Mouse (Mus musculus): ENCODE data around the gene Ddx51. TPM values are rescaled to one million over a fixed set of nuclear protein-coding genes. Genes with fewer than 3 reads are reported as not detected.

The Ddx51 gene
- total RNA-seq (2014; rRNA removed): 5.8 and 7.7 TPM in 2 replicates
- 10.5 and 11.0 TPM in 2 replicates for polyA plus RNA-seq (2015; fragmentation: Nextera tagmentation; extraction: Ambion mirVana)

DNA sequence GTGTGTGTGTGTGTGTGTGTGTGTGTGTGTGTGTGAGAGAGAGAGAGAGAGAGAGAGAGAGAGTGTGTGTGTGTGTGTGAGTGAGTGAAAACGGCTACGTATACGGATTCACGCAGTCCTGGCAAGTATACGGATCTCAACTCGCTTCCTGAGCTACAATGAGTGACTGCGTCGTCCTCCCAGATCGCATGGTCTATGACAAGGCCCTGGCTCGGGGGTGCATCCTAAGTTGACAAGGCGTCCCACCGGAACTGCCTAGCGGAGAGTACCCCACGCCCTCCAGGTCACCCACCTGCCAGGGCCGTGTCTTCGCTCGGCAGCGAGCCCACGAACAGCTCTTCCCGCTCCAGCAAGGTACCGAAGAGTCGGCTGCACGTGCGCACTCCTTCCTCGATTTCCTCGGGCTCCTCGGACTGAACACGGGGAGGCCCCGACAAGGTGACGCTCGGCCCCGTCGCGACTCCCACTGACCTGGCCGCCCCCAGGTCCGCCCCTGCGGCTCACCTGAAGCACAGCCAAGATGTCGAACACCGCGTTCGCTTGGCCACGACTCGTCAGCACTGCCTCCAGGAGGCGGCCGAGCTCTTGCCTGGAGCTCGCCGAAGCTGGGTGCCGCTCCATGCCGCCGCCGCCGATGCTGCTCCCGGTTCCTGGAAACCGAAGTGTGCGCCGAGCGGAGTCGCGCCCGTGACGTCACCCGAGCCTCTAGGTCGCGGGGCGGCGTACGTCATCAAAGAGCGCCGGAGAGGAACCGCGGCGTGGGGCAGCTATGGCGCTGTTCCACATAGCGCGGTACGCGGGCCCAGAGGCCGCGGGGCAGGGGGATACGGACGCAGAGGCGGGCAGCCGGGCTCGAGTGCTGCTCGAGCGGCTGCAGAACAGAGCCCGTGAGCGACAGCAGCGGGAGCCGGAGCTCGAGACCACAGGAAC lies at the start of gene Ddx51, which contains the start of gene Noc4l:
Ddx51 (plus strand) TSS at position 733 of the 930 bp plus-strand sequence.
Noc4l (minus strand) TSS at position 699 of the 930 bp plus-strand sequence.
- under 1% methylated on average over 83 of the region's 91 CpGs for WGBS
- TF ChIP-seq CTCF (IDR thresholded peaks at IDR 0.05): no peak; the same call in 1 of the 2 replicates
- H3K36me3 ChIP-seq (ENCODE audit: insufficient read depth, low read length): peaks cover 66% of the 10 kb centered on the region
- peak; percentile 87 for ATAC-seq (ENCODE audit: low FRiP score)
- peak within 1 kb of the TSS; percentile 72 for H3K4me3 ChIP-seq (ENCODE audit: low read depth, low read length)
- peak within 1 kb of the TSS; percentile 60 for H3K9ac ChIP-seq (replicated peaks; ENCODE audit: low read length, poor library complexity, severe bottlenecking)
- peaks cover 11% of the 10 kb centered on the region for H3K4me1 ChIP-seq (ENCODE audit: insufficient read depth, low read length)
- H3K4me2 ChIP-seq (ENCODE audit: low read depth, low read length, poor library complexity, severe bottlenecking): peak within 1 kb of the TSS; percentile 94
- DNase-seq (ENCODE audit: low spot score): peak; percentile 97
- H3K9me3 ChIP-seq (ENCODE audit: low read length): no peaks in the 10 kb centered on the region
- no peaks in the 10 kb centered on the region for H3K27me3 ChIP-seq (ENCODE audit: insufficient read depth, low read length)
- H3K27ac ChIP-seq (ENCODE audit: low read depth, low read length): peak within 1 kb of the TSS; percentile 48; the same call in 1 of the 2 replicates

DNA sequence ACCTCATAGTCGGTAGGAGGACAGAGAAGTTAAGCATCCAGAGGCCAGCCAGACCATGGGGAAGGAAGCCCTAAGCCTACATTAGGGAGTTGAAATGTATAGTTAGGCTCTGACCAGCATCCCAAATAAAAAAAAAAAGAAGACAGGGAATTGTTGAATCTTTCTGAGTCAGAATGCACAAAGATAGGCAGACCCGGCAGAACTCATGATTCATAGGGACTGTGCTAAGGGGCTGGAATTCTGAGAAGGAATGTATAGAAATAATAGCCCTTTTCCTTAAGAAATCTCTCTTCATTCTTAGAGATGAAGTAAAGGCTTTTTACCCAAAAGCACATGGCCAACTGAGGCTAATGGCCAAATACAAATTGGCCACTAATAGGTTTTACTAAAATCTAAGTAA lies 48.9 kb upstream of the Ddx51 start:
- Histone ChIP-seq H3K36me3 (ENCODE audit: insufficient read depth, low read length) (peaks cover 7% of the 10 kb centered on the region), H3K4me3 (ENCODE audit: low read depth, low read length) (no peak overlapping the region), H3K27me3 (ENCODE audit: insufficient read depth, low read length) (no peaks in the 10 kb centered on the region), H3K4me2 (ENCODE audit: low read depth, low read length, poor library complexity, severe bottlenecking) (no peak overlapping the region), H3K27ac (ENCODE audit: low read depth, low read length) (no peak overlapping the region), H3K4me1 (ENCODE audit: insufficient read depth, low read length) (no peaks in the 10 kb centered on the region), H3K9me3 (ENCODE audit: low read length) (no peaks in the 10 kb centered on the region), H3K9ac (replicated peaks; ENCODE audit: low read length, poor library complexity, severe bottlenecking) (no peak overlapping the region)
- no peak for TF ChIP-seq CTCF (IDR thresholded peaks at IDR 0.05)
- WGBS: 89% methylated on average over 2 of the region's 2 CpGs
- ATAC-seq (ENCODE audit: low FRiP score): no peak
- no peak for DNase-seq (ENCODE audit: low spot score)

DNA sequence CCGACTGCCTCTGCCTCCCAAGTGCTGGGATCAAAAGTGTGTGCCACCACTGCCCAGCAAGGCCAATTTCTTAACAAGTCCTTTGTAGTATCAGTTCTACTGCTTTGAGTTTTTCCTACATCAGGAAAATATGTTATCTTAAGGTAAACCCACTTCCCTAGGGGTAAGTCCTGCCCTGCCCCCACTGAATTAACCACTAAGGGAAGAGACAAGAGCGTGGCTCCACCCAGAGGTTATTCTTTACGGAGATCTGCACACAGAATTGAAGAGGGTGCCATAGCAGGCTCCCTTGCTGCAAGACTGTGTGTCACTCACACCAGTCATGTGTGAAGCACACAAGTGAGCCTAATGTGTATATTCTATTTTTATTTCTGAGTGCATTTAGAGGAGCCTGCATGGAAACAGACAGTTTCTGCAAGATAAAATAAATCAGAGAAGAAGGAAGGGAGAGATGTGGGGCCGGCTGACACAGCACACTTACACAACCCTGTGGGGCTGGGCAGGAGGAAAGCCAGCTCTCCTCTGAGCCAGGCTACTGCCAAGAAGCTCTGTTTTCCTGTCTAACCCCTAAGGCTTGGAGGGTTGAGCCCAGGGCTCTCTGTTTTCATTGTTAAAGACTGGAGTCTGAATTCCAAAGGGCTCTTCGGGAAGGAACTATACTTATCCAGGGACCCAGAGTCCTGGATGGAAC lies 47.6 kb upstream of the Ddx51 start:
- Histone ChIP-seq H3K4me3 (ENCODE audit: low read depth, low read length) (no peak overlapping the region), H3K9me3 (ENCODE audit: low read length) (no peaks in the 10 kb centered on the region), H3K27ac (ENCODE audit: low read depth, low read length) (no peak overlapping the region), H3K36me3 (ENCODE audit: insufficient read depth, low read length) (peaks cover 9% of the 10 kb centered on the region; the same call in 1 of the 2 replicates), H3K27me3 (ENCODE audit: insufficient read depth, low read length) (no peaks in the 10 kb centered on the region), H3K9ac (replicated peaks; ENCODE audit: low read length, poor library complexity, severe bottlenecking) (no peak overlapping the region), H3K4me1 (ENCODE audit: insufficient read depth, low read length) (no peaks in the 10 kb centered on the region), H3K4me2 (ENCODE audit: low read depth, low read length, poor library complexity, severe bottlenecking) (no peak overlapping the region)
- no peak for ATAC-seq (ENCODE audit: low FRiP score)
- 61% methylated on average over 5 of the region's 5 CpGs for whole genome bisulfite sequencing
- 0 out of 2 replicates have a peak, but pooled peaks have one; percentile 15 for TF ChIP-seq CTCF (IDR thresholded peaks at IDR 0.05)
- no peak for DNase-seq (ENCODE audit: low spot score)

DNA sequence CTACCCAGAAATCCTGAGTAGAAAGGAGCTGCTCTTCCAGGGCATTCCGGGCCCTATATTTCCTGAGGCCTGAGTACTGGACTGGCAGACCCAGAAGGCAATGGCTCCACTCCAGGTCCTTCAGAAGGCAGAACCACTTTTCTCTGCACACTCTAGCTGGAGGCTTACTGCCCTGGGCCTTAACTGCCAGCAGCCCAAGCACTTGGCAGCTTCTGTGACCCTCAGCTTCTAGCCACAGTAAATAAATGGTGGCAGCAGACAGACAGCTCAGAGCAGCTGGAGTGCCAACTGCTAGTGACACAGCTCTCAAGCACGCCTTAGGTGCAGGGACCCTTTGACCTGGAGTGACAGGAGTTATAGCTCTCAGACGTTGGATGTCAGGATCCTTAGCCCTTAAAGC lies 45.5 kb upstream of the Ddx51 start:
- Histone ChIP-seq H3K9ac (replicated peaks; ENCODE audit: low read length, poor library complexity, severe bottlenecking) (no peak overlapping the region), H3K4me2 (ENCODE audit: low read depth, low read length, poor library complexity, severe bottlenecking) (no peak overlapping the region), H3K36me3 (ENCODE audit: insufficient read depth, low read length) (peaks cover 9% of the 10 kb centered on the region; the same call in 1 of the 2 replicates), H3K27ac (ENCODE audit: low read depth, low read length) (no peak overlapping the region), H3K4me1 (ENCODE audit: insufficient read depth, low read length) (no peaks in the 10 kb centered on the region), H3K9me3 (ENCODE audit: low read length) (no peaks in the 10 kb centered on the region), H3K27me3 (ENCODE audit: insufficient read depth, low read length) (no peaks in the 10 kb centered on the region), H3K4me3 (ENCODE audit: low read depth, low read length) (no peak overlapping the region)
- DNase-seq (ENCODE audit: low spot score) (peak; percentile 36), ATAC-seq (ENCODE audit: low FRiP score) (no peak)
- no peak for TF ChIP-seq CTCF (IDR thresholded peaks at IDR 0.05)
- 77% methylated on average over 3 of the region's 3 CpGs for WGBS

DNA sequence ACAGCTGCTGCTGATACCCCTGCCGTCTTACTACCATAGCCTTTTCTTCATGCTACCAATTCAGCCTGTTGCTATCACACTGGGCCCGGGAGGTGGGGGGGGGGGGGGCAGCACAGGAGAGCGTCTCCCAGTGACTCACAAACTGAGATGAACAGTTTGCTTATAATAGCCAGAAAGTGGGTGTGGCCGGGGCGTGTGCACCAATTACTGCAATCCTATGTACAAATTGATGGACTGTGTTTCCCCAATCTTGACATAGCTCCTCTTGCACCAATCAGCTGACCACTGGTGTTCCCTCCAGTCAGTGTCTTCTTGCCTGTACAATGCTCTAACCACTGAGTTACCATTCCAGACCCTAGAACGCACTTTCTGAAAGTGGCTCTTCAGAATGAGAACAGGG lies 44.9 kb upstream of the Ddx51 start:
- no peak overlapping the region for H3K27ac ChIP-seq (ENCODE audit: low read depth, low read length)
- no peak for ATAC-seq (ENCODE audit: low FRiP score)
- H3K27me3 ChIP-seq (ENCODE audit: insufficient read depth, low read length): no peaks in the 10 kb centered on the region
- H3K9me3 ChIP-seq (ENCODE audit: low read length): no peaks in the 10 kb centered on the region
- DNase-seq (ENCODE audit: low spot score): no peak
- no peak for TF ChIP-seq CTCF (IDR thresholded peaks at IDR 0.05)
- H3K9ac ChIP-seq (replicated peaks; ENCODE audit: low read length, poor library complexity, severe bottlenecking): no peak overlapping the region
- no peak overlapping the region for H3K4me2 ChIP-seq (ENCODE audit: low read depth, low read length, poor library complexity, severe bottlenecking)
- H3K4me1 ChIP-seq (ENCODE audit: insufficient read depth, low read length): no peaks in the 10 kb centered on the region
- no peak overlapping the region for H3K4me3 ChIP-seq (ENCODE audit: low read depth, low read length)
- peaks cover 5% of the 10 kb centered on the region; the same call in 1 of the 2 replicates for H3K36me3 ChIP-seq (ENCODE audit: insufficient read depth, low read length)
- WGBS: 78% methylated on average over 6 of the region's 6 CpGs

Data from midbrain, postnatal 0 days (tissue).